8 mouse cellular contexts compared by ENCODE assay signal in genomic region chr9:96632073-96632690, GRCm38 (mm10). TPM values are rescaled to one million over a fixed set of nuclear protein-coding genes. Genes with fewer than 3 reads are reported as not detected.
DNase-seq lines count a peak whose midpoint lies in the region; ATAC-seq and TF ChIP-seq lines count a peak whose summit lies in the region.

No protein-coding gene starts in this region.

- DNase-seq in cerebellum, postnatal 14 days = peak; percentile 38 to 39
- DNase-seq in cerebellum, adult 9-11 months = no peak
- DNase-seq in hindbrain, postnatal 0 days (ENCODE audit: low spot score) = no peak
- no peak for DNase-seq in yolk sac, embryonic 10.5 days (ENCODE audit: low spot score)
- DNase-seq in natural killer cell, adult 2 months (ENCODE audit: low spot score in 2 of 2) = no peak
- DNase-seq in adrenal gland, adult 8-10 months = no peak

- no peak for TF ChIP-seq POLR2A in ES-Bruce4 (IDR thresholded peaks at IDR 0.05; ENCODE audit: insufficient read depth, low read length)

- WGBS in hindbrain, postnatal 0 days = 68% methylated on average over 6 of the region's 6 CpGs
- 57% methylated on average over 6 of the region's 6 CpGs for WGBS in liver, embryonic 15.5 days (ENCODE audit: insufficient replicate concordance)

- no peaks in the 10 kb centered on the region for H3K9me3 ChIP-seq in ES-Bruce4 (replicated peaks; ENCODE audit: control insufficient read depth, insufficient read depth, low read length, poor library complexity, severe bottlenecking)
- H3K9me3 ChIP-seq in hindbrain, postnatal 0 days (ENCODE audit: low read length) = no peaks in the 10 kb centered on the region
- H3K9me3 ChIP-seq in liver, embryonic 15.5 days (replicated peaks) = no peaks in the 10 kb centered on the region

- no peak for TF ChIP-seq EP300 in ES-Bruce4 (IDR thresholded peaks at IDR 0.05; ENCODE audit: insufficient read depth, low read depth, low read length)

- no peak for TF ChIP-seq CTCF in ES-Bruce4 (IDR thresholded peaks at IDR 0.05; ENCODE audit: low read depth, low read length)
- no peak for TF ChIP-seq CTCF in hindbrain, postnatal 0 days (IDR thresholded peaks at IDR 0.05; ENCODE audit: low read depth)

- no peak overlapping the region for H3K27ac ChIP-seq in ES-Bruce4 (ENCODE audit: insufficient read depth, low read length)
- no peak overlapping the region for H3K27ac ChIP-seq in hindbrain, postnatal 0 days
- no peak overlapping the region for H3K27ac ChIP-seq in liver, embryonic 15.5 days (replicated peaks)

- no peak for ATAC-seq in hindbrain, postnatal 0 days
- ATAC-seq in liver, embryonic 15.5 days (ENCODE audit: insufficient read depth) = no peak

- H3K9ac ChIP-seq in ES-Bruce4 (ENCODE audit: low read depth, poor library complexity, severe bottlenecking) = peak overlapping the region; percentile 3; the same call in 1 of the 2 replicates
- no peak overlapping the region for H3K9ac ChIP-seq in hindbrain, postnatal 0 days (replicated peaks; ENCODE audit: low read length)
- H3K9ac ChIP-seq in liver, embryonic 15.5 days = no peak overlapping the region

- H3K4me1 ChIP-seq in ES-Bruce4 (ENCODE audit: control insufficient read depth, insufficient read depth, low read length) = no peaks in the 10 kb centered on the region
- no peaks in the 10 kb centered on the region; the same call in 1 of the 2 replicates for H3K4me1 ChIP-seq in hindbrain, postnatal 0 days (ENCODE audit: insufficient read depth, low read length)
- peaks cover 37% of the 10 kb centered on the region for H3K4me1 ChIP-seq in liver, embryonic 15.5 days (replicated peaks)

- no peaks in the 10 kb centered on the region for H3K27me3 ChIP-seq in ES-Bruce4 (ENCODE audit: control insufficient read depth, insufficient read depth, low read length, poor library complexity, severe bottlenecking)
- H3K27me3 ChIP-seq in hindbrain, postnatal 0 days (ENCODE audit: insufficient read depth, low read length) = no peaks in the 10 kb centered on the region
- H3K27me3 ChIP-seq in liver, embryonic 15.5 days = peaks cover 51% of the 10 kb centered on the region

- peak overlapping the region; percentile 71; the same call in 1 of the 2 replicates for H3K4me2 ChIP-seq in hindbrain, postnatal 0 days (ENCODE audit: low read depth, low read length)
- H3K4me2 ChIP-seq in liver, embryonic 15.5 days = peak overlapping the region; percentile 99

- H3K36me3 ChIP-seq in ES-Bruce4 (ENCODE audit: control insufficient read depth, insufficient read depth, low read length, poor library complexity, severe bottlenecking) = no peaks in the 10 kb centered on the region
- no peaks in the 10 kb centered on the region for H3K36me3 ChIP-seq in hindbrain, postnatal 0 days (ENCODE audit: insufficient read depth, low read length)
- H3K36me3 ChIP-seq in liver, embryonic 15.5 days (replicated peaks) = no peaks in the 10 kb centered on the region

- H3K4me3 ChIP-seq in ES-Bruce4 (ENCODE audit: low read depth, low read length) = no peak overlapping the region
- H3K4me3 ChIP-seq in hindbrain, postnatal 0 days (ENCODE audit: low read length) = no peak overlapping the region; the same call in 1 of the 2 replicates
- peak overlapping the region; percentile 77; the same call in 1 of the 2 replicates for H3K4me3 ChIP-seq in liver, embryonic 15.5 days (replicated peaks)

RNA-seq across cellular contexts. Expression of gene Rasa2, which starts 0.8 kb away (rescaled TPM):
- 16.9 and 18.3 TPM in 2 replicates for polyA plus RNA-seq in ES-Bruce4 (2011; ENCODE audit: insufficient read depth, insufficient read length, low read depth, missing spikeins)
- total RNA-seq in hindbrain, postnatal 0 days (2014; rRNA removed) = 12.0 and 13.2 TPM in 2 replicates
- 12.9 and 16.5 TPM in 2 replicates for polyA plus RNA-seq in hindbrain, postnatal 0 days (2015; fragmentation: Nextera tagmentation; extraction: Ambion mirVana)
- 1.8 and 2.2 TPM in 2 replicates for polyA plus RNA-seq in liver, embryonic 15.5 days (2015; fragmentation: Nextera tagmentation; extraction: Ambion mirVana)
- total RNA-seq in adrenal gland, adult 8-10 months (2022) = 10 to 100 TPM; 15.3 to 17.6 (median 16.3) TPM

Comparison
In these comparisons a context has a peak if more than half of its experiments do, and no peak if none do; other contexts are left out.
1. DNase-seq: peak in cerebellum, postnatal 14 days (2 of 2); none in cerebellum, adult 9-11 months (single experiment), hindbrain, postnatal 0 days (single experiment), yolk sac, embryonic 10.5 days (single experiment), natural killer cell, adult 2 months (0 of 2) and adrenal gland, adult 8-10 months (single experiment).